Mouse (Mus musculus): ENCODE measurements around the gene Sh3gl1. TPM values are rescaled to one million over a fixed set of nuclear protein-coding genes. Genes with fewer than 3 reads are reported as not detected.

Sh3gl1 gene
- polyA plus RNA-seq, 1 experiment: 248 TPM

DNA sequence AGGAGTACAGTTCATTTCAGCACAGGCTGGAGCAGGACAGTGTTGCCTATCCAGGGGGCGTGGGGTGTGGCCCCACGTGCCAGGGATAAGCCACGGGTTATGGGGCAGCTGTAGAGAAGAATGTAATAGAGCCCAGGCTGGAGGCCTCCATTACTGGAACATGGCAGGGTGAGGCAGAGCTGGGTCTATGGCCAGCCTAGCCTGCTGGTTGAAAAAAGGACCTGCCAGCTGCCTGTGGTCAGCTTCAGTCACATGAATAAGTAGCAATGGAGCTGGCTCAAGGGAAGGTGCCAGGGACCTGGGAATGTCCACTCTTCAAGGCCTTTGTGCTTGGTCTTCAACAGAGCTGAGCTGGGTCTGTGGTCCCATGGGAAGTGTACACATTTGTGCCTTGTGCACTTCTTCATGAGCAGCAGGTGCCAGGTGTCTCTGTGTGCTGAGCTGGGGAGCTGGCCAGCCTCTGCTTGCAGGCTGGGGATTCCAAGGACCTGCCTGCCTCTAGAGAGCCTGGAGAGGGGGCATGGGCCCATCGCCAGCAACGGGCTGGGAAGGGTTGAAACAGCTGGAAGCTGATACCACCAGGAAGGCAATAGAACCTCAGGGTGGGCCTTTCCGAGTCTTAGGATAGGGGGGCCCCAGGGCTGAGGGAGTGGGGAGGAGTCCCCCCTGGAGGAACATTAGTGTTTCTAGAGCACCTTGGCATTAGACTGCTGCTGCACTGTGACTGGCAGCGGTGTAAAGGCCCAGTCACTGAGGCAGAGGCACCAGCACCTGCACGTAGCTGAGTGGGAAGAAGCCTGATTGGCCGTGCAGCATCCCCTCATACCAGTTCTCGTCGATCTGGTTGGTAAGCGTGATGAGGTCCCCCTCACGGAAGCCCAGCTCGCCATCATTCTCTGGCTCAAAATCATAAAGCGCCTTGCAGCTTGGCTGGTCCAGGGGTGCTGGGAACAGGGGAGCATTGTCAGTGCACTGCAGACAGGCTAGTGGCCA lies 19.3 kb downstream of the Sh3gl1 start:
- WGBS: 94% methylated on average over 15 of the region's 15 CpGs

DNA sequence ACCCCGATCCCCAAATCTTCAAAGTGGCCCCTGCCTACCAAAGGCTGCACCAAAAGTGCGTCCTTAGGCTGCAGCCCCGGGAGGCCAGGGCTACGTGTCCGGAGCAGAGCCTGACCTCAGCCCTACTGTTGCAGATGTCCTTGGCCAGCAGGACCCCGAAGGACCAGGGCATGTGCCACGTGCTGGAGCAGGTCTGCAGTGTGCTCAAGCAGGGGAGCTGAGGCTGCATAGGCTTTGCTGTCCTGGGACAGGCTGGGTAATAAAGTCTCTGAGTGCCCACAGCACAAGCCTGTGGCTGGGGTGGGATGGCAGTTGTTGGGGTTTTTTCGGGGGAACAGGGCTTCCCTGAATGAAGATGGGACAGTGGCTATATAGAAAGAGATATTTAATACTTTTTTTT lies 20.1 kb downstream of the Sh3gl1 start:
- Histone ChIP-seq H3K27ac (ENCODE audit: control insufficient read depth, insufficient read depth, low read length) (no peak overlapping the region), H3K36me3 (ENCODE audit: control insufficient read depth, insufficient read depth, low read length) (peaks cover 29% of the 10 kb centered on the region), H3K27me3 (ENCODE audit: control insufficient read depth, insufficient read depth, low read length) (no peaks in the 10 kb centered on the region), H3K4me1 (replicated peaks; ENCODE audit: control insufficient read depth, insufficient read depth, low read length) (peaks cover 29% of the 10 kb centered on the region), H3K4me3 (ENCODE audit: control insufficient read depth, insufficient read depth, low read length) (no peak overlapping the region)
- WGBS: 96% methylated on average over 8 of the region's 8 CpGs
- no peak for DNase-seq
- TF ChIP-seq CTCF (IDR thresholded peaks at IDR 0.05; ENCODE audit: borderline replicate concordance, control insufficient read depth, extremely low read depth, insufficient read depth, low read length, poor library complexity): no peak
- no peak for TF ChIP-seq POLR2A (IDR thresholded peaks at IDR 0.05; ENCODE audit: control insufficient read depth, extremely low read depth, insufficient read depth, low read length, poor library complexity)

More for the DNA sequence above, 19.3 kb downstream of the Sh3gl1 start:
- H3K27me3 ChIP-seq (ENCODE audit: control insufficient read depth, insufficient read depth, low read length): no peaks in the 10 kb centered on the region
- TF ChIP-seq CTCF (IDR thresholded peaks at IDR 0.05; ENCODE audit: borderline replicate concordance, control insufficient read depth, extremely low read depth, insufficient read depth, low read length, poor library complexity) (no peak), POLR2A (IDR thresholded peaks at IDR 0.05; ENCODE audit: control insufficient read depth, extremely low read depth, insufficient read depth, low read length, poor library complexity) (no peak)
- no peak overlapping the region for H3K4me3 ChIP-seq (ENCODE audit: control insufficient read depth, insufficient read depth, low read length)
- no peak overlapping the region for H3K27ac ChIP-seq (ENCODE audit: control insufficient read depth, insufficient read depth, low read length)
- DNase-seq: no peak
- H3K36me3 ChIP-seq (ENCODE audit: control insufficient read depth, insufficient read depth, low read length): peaks cover 29% of the 10 kb centered on the region
- H3K4me1 ChIP-seq (replicated peaks; ENCODE audit: control insufficient read depth, insufficient read depth, low read length): peaks cover 36% of the 10 kb centered on the region

DNA sequence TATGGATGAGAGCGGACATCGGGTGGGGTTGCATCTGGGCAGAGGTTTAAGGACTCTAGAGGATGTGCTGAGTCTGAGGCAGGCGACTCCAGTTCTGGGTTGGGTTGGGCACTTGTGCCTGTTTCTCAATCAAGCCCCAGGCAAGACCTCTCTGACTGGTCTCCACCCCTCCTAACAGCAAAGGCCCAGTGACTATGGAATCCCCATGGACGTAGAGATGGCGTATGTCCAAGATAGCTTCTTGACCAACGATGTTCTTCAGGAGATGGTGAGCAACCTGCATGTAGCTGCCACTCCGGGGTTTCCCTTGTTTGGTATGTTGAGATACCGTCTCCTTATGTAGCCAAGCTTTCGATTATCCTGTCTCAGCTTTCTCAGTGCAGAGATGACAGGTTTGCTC lies 21.1 kb downstream of the Sh3gl1 start:
- whole genome bisulfite sequencing: 99% methylated on average over 9 of the region's 9 CpGs
- no peak for TF ChIP-seq POLR2A (IDR thresholded peaks at IDR 0.05; ENCODE audit: control insufficient read depth, extremely low read depth, insufficient read depth, low read length, poor library complexity)
- no peak for TF ChIP-seq CTCF (IDR thresholded peaks at IDR 0.05; ENCODE audit: borderline replicate concordance, control insufficient read depth, extremely low read depth, insufficient read depth, low read length, poor library complexity)
- H3K27ac ChIP-seq (ENCODE audit: control insufficient read depth, insufficient read depth, low read length): no peak overlapping the region
- H3K4me1 ChIP-seq (replicated peaks; ENCODE audit: control insufficient read depth, insufficient read depth, low read length): peaks cover 21% of the 10 kb centered on the region
- no peak overlapping the region for H3K4me3 ChIP-seq (ENCODE audit: control insufficient read depth, insufficient read depth, low read length)
- no peaks in the 10 kb centered on the region for H3K27me3 ChIP-seq (ENCODE audit: control insufficient read depth, insufficient read depth, low read length)
- DNase-seq: no peak
- H3K36me3 ChIP-seq (ENCODE audit: control insufficient read depth, insufficient read depth, low read length): peaks cover 29% of the 10 kb centered on the region

DNA sequence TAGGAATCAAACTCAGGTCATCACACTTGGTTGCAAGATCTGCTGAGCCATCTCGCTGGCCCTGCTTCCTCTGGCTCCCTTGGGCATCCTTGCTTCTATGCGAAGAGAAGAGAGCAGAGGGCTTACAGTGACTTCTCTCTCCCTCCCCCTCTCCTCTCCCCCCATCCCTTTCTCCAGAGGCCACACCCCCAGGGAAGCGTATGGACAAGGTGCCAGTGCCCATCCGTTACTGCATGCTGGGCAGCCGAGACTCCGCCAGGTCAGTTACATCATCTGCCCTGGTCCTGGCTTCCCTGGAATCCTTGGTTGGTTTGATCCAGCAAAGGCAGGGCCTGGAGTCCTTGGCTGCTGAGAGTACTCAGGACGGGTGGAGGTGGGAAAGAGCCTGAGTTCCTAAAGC lies 25.0 kb downstream of the Sh3gl1 start:
- no peaks in the 10 kb centered on the region for H3K27me3 ChIP-seq (ENCODE audit: control insufficient read depth, insufficient read depth, low read length)
- H3K4me1 ChIP-seq (replicated peaks; ENCODE audit: control insufficient read depth, insufficient read depth, low read length): peaks cover 17% of the 10 kb centered on the region
- no peak overlapping the region for H3K27ac ChIP-seq (ENCODE audit: control insufficient read depth, insufficient read depth, low read length)
- no peak overlapping the region for H3K4me3 ChIP-seq (ENCODE audit: control insufficient read depth, insufficient read depth, low read length)
- no peak for TF ChIP-seq CTCF (IDR thresholded peaks at IDR 0.05; ENCODE audit: borderline replicate concordance, control insufficient read depth, extremely low read depth, insufficient read depth, low read length, poor library complexity)
- 95% methylated on average over 7 of the region's 7 CpGs for WGBS
- H3K36me3 ChIP-seq (ENCODE audit: control insufficient read depth, insufficient read depth, low read length): peaks cover 14% of the 10 kb centered on the region
- DNase-seq: no peak

DNA sequence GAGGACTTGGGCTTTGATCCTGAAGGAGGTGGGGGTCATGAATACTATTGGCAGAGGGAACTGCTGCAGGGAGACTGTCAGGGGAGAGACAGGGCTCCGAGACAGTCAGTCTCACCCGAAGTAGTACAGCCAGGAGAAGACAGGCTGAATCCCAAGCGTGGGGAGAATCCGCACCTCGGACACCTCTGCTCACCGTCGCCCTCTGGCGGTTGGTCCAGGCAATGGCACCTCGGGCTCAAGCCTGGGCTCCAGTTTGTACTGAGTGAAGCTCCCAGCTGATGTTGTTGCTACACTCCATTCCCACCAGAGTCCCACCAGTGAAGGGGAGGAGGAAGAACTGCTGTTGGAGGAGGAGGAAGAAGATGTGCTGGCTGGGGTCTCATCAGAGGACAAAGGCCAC lies 25.8 kb downstream of the Sh3gl1 start:
- no peak overlapping the region for H3K4me3 ChIP-seq (ENCODE audit: control insufficient read depth, insufficient read depth, low read length)
- no peak overlapping the region for H3K27ac ChIP-seq (ENCODE audit: control insufficient read depth, insufficient read depth, low read length)
- peaks cover 7% of the 10 kb centered on the region; the same call in 1 of the 2 replicates for H3K36me3 ChIP-seq (ENCODE audit: control insufficient read depth, insufficient read depth, low read length)
- no peaks in the 10 kb centered on the region for H3K27me3 ChIP-seq (ENCODE audit: control insufficient read depth, insufficient read depth, low read length)
- peak; percentile 82 for DNase-seq
- TF ChIP-seq CTCF (IDR thresholded peaks at IDR 0.05; ENCODE audit: borderline replicate concordance, control insufficient read depth, extremely low read depth, insufficient read depth, low read length, poor library complexity) (peak; percentile 98), POLR2A (IDR thresholded peaks at IDR 0.05; ENCODE audit: control insufficient read depth, extremely low read depth, insufficient read depth, low read length, poor library complexity) (no peak)
- 12% methylated on average over 9 of the region's 9 CpGs for WGBS
- H3K4me1 ChIP-seq (replicated peaks; ENCODE audit: control insufficient read depth, insufficient read depth, low read length): peaks cover 17% of the 10 kb centered on the region

DNA sequence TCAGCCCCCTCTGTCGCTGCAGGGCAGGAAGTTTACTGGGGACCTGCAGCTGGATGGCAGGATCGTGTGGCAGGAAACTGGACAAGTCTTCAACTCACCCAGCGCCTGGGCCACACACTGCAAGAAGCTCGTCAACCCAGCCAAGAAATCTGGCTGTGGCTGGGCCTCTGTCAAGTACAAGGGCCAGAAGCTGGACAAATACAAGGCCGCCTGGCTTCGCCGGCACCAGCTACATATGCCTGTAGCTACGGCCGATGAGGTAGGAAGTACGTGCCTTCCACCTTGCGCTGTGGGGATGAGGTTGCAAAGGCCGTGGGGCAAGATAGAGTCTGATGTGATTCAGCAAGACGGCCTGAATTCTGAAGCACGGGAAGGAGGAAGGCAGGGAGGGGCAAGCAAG lies 26.2 kb downstream of the Sh3gl1 start:
- Histone ChIP-seq H3K36me3 (ENCODE audit: control insufficient read depth, insufficient read depth, low read length) (peaks cover 3% of the 10 kb centered on the region; the same call in 1 of the 2 replicates), H3K4me3 (ENCODE audit: control insufficient read depth, insufficient read depth, low read length) (no peak overlapping the region), H3K4me1 (replicated peaks; ENCODE audit: control insufficient read depth, insufficient read depth, low read length) (peaks cover 17% of the 10 kb centered on the region), H3K27ac (ENCODE audit: control insufficient read depth, insufficient read depth, low read length) (no peak overlapping the region), H3K27me3 (ENCODE audit: control insufficient read depth, insufficient read depth, low read length) (no peaks in the 10 kb centered on the region)
- WGBS: 73% methylated on average over 14 of the region's 14 CpGs
- TF ChIP-seq POLR2A (IDR thresholded peaks at IDR 0.05; ENCODE audit: control insufficient read depth, extremely low read depth, insufficient read depth, low read length, poor library complexity): no peak
- TF ChIP-seq CTCF (IDR thresholded peaks at IDR 0.05; ENCODE audit: borderline replicate concordance, control insufficient read depth, extremely low read depth, insufficient read depth, low read length, poor library complexity): no peak
- DNase-seq: no peak

Data from thymus, adult 2 months (tissue).